Mouse (Mus musculus): ENCODE data around the gene Troap. TPM values are rescaled to one million over a fixed set of nuclear protein-coding genes. Genes with fewer than 3 reads are reported as not detected.

Troap gene
- polyA plus RNA-seq, 1 experiment from 2014 or later, result 26.8 TPM

DNA sequence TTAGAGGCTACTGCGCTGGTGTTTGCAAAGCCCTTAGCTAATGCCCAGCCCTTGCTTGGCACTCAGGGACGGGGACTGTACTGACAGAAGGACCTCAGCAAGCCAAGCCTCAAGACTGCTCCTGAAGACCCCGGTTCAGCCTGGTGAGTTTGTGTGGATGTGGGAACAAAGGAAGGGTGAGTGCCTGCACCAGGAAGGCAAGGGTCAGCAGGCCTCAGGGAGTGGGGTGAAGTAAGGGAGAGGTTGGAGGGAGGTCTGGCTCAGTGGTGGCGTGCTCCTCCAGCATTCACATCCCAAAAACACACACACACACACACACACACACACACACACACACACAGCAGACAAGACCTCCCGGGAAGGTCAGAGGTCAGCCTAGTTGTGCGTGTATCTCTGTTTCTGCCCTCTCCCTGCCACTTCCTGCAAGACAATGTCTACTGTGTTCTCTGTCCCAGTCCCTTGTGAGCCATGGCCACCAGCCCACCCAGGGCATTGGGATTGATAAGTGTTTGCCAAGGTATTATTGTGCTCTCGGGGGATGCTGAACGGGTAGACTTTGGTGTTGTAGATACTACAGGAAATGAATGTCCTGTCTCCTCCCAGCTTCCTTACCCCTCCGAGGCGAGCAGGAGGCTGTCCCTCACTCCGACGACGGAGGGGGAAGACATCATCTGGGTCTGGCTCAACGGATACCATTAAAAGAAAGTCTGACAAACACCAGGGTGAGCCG lies 4.0 kb downstream of the Troap start:
- H3K4me1 ChIP-seq (replicated peaks), result peaks cover 22% of the 10 kb centered on the region
- no peak overlapping the region for H3K4me2 ChIP-seq
- no peak overlapping the region for H3K4me3 ChIP-seq
- no peak overlapping the region for H3K9ac ChIP-seq
- no peak overlapping the region for H3K27ac ChIP-seq
- no peaks in the 10 kb centered on the region for H3K27me3 ChIP-seq
- H3K36me3 ChIP-seq, result peaks cover 29% of the 10 kb centered on the region; the same call in 1 of the 2 replicates
- 68% methylated on average over 15 of the region's 15 CpGs for WGBS
- no peaks in the 10 kb centered on the region for H3K9me3 ChIP-seq (replicated peaks)
- ATAC-seq (replicated peaks; ENCODE audit: insufficient number of reproducible peaks, insufficient read depth, low FRiP score, low read depth), result no peak

DNA sequence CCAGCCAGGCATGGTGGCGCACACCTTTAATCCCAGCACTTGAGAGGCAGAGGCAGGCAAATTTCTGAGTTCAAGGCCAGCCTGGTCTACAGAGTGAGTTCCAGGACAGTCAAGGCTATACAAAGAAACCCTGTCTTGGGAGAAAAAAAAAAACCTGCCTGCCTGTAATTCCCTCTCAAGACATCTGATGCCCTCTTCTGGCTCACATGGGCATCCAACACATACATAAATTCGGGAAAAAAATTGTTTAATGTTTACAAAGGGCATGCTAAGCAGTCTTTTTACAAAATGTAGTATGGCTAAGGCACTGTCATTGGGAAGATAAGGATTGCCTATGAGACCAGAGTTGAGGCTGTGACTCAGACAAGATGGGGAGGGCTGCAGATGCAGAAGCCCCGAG lies 5.4 kb downstream of the Troap start:
- no peak overlapping the region for H3K4me2 ChIP-seq
- no peak overlapping the region for H3K27ac ChIP-seq
- H3K9me3 ChIP-seq (replicated peaks), result no peaks in the 10 kb centered on the region
- ATAC-seq (replicated peaks; ENCODE audit: insufficient number of reproducible peaks, insufficient read depth, low FRiP score, low read depth), result no peak
- H3K4me3 ChIP-seq, result no peak overlapping the region
- peaks cover 29% of the 10 kb centered on the region; the same call in 1 of the 2 replicates for H3K36me3 ChIP-seq
- H3K27me3 ChIP-seq, result peaks cover 13% of the 10 kb centered on the region
- WGBS, result 70% methylated on average over 3 of the region's 3 CpGs
- H3K4me1 ChIP-seq (replicated peaks), result peaks cover 28% of the 10 kb centered on the region
- H3K9ac ChIP-seq, result no peak overlapping the region

DNA sequence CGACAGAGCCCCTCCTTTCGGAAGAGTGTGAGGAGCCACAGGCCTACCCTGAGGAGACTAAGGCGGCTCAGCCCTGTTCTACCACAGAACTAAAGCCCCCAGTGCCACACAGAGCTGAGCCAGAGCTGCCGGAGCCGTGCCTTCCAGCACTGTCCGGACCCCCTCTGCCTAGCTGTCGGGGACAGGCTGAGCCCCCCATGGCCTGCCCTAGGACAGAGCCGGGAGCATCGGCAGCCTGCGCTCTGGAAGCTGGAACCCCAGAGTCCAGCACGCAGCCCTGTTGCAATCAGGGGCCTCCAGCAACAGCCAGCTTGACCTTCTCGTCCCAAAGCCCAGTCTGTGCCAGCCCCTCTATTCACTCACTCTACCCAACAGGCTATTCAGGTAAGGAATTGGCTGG lies 7.9 kb downstream of the Troap start:
- Histone ChIP-seq H3K36me3 (peaks cover 29% of the 10 kb centered on the region; the same call in 1 of the 2 replicates), H3K4me1 (replicated peaks) (peaks cover 18% of the 10 kb centered on the region), H3K9ac (no peak overlapping the region), H3K4me2 (no peak overlapping the region), H3K9me3 (replicated peaks) (no peaks in the 10 kb centered on the region), H3K4me3 (no peak overlapping the region), H3K27ac (no peak overlapping the region), H3K27me3 (peaks cover 38% of the 10 kb centered on the region)
- ATAC-seq (replicated peaks; ENCODE audit: insufficient number of reproducible peaks, insufficient read depth, low FRiP score, low read depth), result no peak
- WGBS, result 94% methylated on average over 12 of the region's 12 CpGs

DNA sequence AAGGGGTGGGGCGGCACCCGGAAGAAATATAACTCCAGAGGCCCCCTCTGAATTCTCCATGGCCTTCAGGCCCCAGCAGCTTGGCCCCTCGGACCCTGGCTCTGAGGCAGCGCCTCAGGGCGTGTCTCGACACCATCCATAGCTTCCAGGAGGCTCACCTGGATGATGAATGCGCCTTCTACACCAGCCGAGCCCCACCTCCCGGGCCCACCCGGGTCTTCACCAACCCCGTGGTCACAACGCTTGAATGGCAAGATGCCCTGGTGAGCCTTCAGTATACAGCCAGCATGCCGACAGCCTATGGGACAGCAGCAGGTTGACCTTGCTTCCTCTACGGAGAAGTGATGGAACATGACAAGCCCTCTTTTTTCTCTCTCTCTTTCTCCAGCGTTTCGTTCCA lies 8.5 kb downstream of the Troap start:
- Histone ChIP-seq H3K4me1 (replicated peaks) (peaks cover 23% of the 10 kb centered on the region), H3K9ac (no peak overlapping the region), H3K27me3 (peaks cover 44% of the 10 kb centered on the region), H3K4me3 (no peak overlapping the region), H3K9me3 (replicated peaks) (no peaks in the 10 kb centered on the region), H3K4me2 (no peak overlapping the region), H3K27ac (no peak overlapping the region), H3K36me3 (peaks cover 24% of the 10 kb centered on the region; the same call in 1 of the 2 replicates)
- no peak for ATAC-seq (replicated peaks; ENCODE audit: insufficient number of reproducible peaks, insufficient read depth, low FRiP score, low read depth)
- 87% methylated on average over 16 of the region's 16 CpGs for WGBS

DNA sequence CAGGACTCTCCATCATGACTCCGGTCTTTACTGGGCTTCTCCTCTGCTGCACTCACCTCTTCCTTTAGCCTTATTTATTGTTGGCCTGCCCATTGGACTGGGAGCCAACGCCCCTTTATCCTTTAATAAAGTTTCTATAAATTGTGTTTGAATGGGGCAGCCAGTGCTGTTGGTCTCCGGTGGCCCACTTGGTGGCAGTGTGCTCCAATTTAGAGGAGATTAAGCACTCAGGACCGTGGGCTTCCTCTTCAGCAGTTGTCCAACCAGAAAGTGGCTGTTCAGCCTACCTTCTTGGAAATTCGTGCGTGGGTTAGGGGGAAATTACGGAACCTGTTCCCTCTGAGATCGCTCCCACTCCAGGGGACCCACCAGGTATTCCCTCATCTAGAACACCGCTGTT lies 8.9 kb downstream of the Troap start:
- WGBS, result 72% methylated on average over 9 of the region's 9 CpGs
- Histone ChIP-seq H3K27me3 (peaks cover 48% of the 10 kb centered on the region), H3K9me3 (replicated peaks) (no peaks in the 10 kb centered on the region), H3K4me2 (no peak overlapping the region), H3K4me3 (no peak overlapping the region), H3K36me3 (peaks cover 24% of the 10 kb centered on the region; the same call in 1 of the 2 replicates), H3K4me1 (replicated peaks) (peaks cover 24% of the 10 kb centered on the region), H3K27ac (no peak overlapping the region), H3K9ac (no peak overlapping the region)
- ATAC-seq (replicated peaks; ENCODE audit: insufficient number of reproducible peaks, insufficient read depth, low FRiP score, low read depth), result no peak

DNA sequence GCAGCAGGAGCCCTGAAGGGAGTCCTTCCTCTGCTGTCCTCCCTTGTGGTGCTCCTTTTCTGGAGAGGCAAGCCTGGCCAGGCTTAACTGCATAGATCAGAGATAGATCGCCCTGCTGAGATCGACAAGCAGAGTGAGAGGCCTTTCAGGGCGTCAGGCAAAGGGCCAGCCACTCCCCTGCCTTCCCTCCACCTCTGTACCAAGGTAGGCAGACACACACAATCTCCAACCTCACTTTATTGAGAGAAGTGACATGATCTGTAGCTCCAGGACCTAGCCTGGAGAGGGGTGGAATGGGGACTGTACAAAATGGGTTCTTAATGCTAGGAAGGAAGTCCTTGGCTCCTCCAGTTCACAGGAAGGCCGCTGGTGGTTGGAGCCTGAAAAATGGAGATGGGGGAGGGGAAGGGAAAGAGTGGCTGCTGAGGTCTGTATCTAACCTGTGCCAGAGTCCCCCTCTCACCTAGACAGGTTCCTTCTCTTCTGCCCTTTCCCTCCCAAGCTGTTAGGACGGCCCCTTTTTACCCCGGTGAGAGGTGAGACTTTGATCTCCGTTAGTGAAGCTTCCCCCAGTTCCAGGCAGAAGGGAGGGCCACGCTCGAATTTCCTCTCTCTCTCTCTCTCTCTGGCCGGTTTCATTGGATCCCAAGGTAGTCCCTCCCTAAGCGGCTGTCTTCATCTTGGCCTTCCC lies 9.6 kb downstream of the Troap start:
- ATAC-seq (replicated peaks; ENCODE audit: insufficient number of reproducible peaks, insufficient read depth, low FRiP score, low read depth), result no peak
- WGBS, result 18% methylated on average over 11 of the region's 11 CpGs
- no peak overlapping the region for H3K9ac ChIP-seq
- peak overlapping the region; percentile 23; the same call in 1 of the 2 replicates for H3K4me2 ChIP-seq
- H3K27me3 ChIP-seq, result peaks cover 55% of the 10 kb centered on the region
- H3K4me3 ChIP-seq, result 0 out of 2 replicates have a peak overlapping the region, but pooled peaks have one; percentile 7
- peaks cover 27% of the 10 kb centered on the region for H3K4me1 ChIP-seq (replicated peaks)
- no peak overlapping the region for H3K27ac ChIP-seq
- H3K9me3 ChIP-seq (replicated peaks), result no peaks in the 10 kb centered on the region
- H3K36me3 ChIP-seq, result peaks cover 22% of the 10 kb centered on the region; the same call in 1 of the 2 replicates

DNA sequence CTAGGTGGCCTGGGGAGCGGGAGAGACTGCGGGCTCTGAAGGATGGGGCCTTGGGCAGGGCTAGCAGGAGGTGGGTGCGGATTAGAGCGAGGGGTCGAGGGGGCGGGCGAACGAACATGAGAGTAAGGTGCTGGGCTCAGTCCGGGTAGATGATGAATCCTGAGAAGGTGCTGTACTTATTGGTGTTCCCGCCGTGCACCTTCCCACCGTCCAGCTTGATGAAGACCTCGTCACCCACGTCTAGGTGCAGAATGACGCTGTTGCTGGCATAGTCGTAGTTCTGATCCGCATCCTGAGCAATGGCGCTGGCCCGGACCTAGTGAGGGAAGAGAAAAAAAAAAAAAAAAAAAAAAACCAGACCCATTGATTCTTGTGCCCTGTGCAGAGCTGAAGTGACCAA lies 10.2 kb downstream of the Troap start:
- peaks cover 29% of the 10 kb centered on the region for H3K4me1 ChIP-seq (replicated peaks)
- WGBS, result 16% methylated on average over 19 of the region's 19 CpGs
- 0 out of 2 replicates have a peak overlapping the region, but pooled peaks have one; percentile 7 for H3K4me3 ChIP-seq

DNA sequence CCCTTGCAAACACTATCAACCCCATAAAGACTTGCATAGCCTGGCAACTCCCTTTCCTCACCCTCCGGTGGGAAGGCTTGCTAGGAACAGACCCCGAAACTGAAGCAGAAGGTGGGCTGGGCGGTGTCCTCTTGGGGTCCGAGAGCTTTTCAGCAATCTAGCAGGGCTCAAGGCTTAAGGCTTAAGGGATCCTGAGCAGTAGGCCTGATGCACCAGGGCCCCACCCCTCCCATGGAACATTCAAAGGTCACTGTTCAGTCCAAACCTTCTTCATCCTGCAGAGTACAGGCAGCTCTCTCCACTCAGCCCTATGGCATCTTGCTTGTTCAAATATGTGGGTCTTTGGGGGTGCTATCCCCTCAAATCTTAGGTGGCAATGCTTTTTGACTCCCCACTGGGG lies 11.6 kb downstream of the Troap start:
- peaks cover 14% of the 10 kb centered on the region; the same call in 1 of the 2 replicates for H3K36me3 ChIP-seq
- H3K4me3 ChIP-seq, result no peak overlapping the region
- ATAC-seq (replicated peaks; ENCODE audit: insufficient number of reproducible peaks, insufficient read depth, low FRiP score, low read depth), result no peak
- H3K9ac ChIP-seq, result no peak overlapping the region
- H3K4me2 ChIP-seq, result no peak overlapping the region
- no peak overlapping the region for H3K27ac ChIP-seq
- H3K9me3 ChIP-seq (replicated peaks), result no peaks in the 10 kb centered on the region
- H3K4me1 ChIP-seq (replicated peaks), result peaks cover 29% of the 10 kb centered on the region
- H3K27me3 ChIP-seq, result peaks cover 74% of the 10 kb centered on the region
- 81% methylated on average over 4 of the region's 4 CpGs for WGBS

More for the DNA sequence above, 10.2 kb downstream of the Troap start:
- H3K27ac ChIP-seq, result no peak overlapping the region
- 0 out of 2 replicates have a peak overlapping the region, but pooled peaks have one; percentile 8 for H3K4me2 ChIP-seq
- H3K36me3 ChIP-seq, result peaks cover 22% of the 10 kb centered on the region; the same call in 1 of the 2 replicates
- H3K9ac ChIP-seq, result no peak overlapping the region
- H3K27me3 ChIP-seq, result peaks cover 61% of the 10 kb centered on the region
- ATAC-seq (replicated peaks; ENCODE audit: insufficient number of reproducible peaks, insufficient read depth, low FRiP score, low read depth), result no peak
- no peaks in the 10 kb centered on the region for H3K9me3 ChIP-seq (replicated peaks)

DNA sequence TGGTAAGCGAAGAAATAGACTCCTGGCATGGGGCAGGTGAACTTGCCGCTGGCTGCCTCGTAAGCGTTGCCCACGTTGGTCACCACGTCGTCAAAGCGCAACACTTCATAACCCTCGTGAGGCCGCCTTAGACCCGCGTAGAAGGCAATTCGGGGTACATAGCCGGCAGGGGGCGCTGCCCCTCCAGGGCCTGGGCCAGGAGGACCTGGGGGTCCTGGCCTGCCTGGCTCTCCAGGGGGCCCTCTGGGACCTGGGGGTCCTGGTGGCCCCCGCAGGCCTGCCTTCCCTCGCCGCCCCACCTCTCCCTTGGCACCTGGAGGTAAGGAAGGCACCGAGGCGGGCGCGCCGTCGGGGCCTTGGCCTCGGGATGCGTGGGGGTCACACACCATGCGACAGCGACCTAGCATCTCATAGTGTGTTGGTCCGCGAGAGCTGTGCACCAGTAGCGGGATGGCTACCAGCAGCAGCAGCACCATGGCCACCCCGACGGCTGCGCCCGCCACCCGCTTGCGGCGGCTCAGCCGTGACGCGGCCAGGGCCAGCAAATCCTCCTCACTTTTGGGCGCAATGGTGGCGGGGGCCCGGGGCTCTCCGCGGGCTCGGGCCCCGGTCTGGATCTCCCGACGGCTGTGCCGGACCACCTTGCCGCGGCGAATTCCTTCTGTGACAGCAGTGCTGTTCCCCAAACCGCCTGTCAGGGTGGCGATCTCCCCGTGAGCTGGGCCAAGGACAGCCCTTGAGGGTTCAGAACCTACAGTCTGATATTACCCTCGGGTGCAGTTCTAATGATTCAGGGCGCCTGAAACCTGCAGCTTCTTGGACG lies 13.1 kb downstream of the Troap start, which contains the start of gene C1ql4:
TSS of gene C1ql4 (minus strand) at position 565 of the 823 bp plus-strand sequence.
- WGBS, result 9% methylated on average over 60 of the region's 60 CpGs
- Histone ChIP-seq H3K4me1 (replicated peaks) (peaks cover 29% of the 10 kb centered on the region), H3K36me3 (peaks cover 4% of the 10 kb centered on the region; the same call in 1 of the 2 replicates), H3K9me3 (replicated peaks) (no peaks in the 10 kb centered on the region), H3K27ac (no peak within 1 kb of the TSS), H3K4me3 (peak within 1 kb of the TSS; percentile 34), H3K9ac (peak within 1 kb of the TSS; percentile 20), H3K27me3 (peaks cover 89% of the 10 kb centered on the region), H3K4me2 (peak within 1 kb of the TSS; percentile 58)
- ATAC-seq (replicated peaks; ENCODE audit: insufficient number of reproducible peaks, insufficient read depth, low FRiP score, low read depth), result no peak

DNA sequence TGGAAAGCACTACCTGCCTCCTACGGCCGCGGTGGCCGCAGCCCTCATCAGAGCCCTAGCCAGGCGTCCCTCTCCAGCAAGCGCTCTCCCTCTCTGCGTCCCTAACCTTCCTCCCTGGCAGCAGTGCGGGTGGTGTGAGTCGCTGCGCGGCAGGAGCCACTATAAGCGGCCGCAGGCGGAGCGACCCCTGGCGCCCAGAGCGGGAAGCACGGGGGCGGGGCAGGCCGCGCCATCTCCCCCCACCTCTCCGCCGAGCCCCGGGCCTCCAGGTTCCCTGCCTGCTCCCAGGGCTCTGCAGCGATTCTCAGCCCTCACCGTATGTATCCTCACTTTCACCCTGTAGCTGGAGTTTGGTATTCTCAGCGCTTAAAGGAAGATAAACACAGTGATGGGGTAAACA lies 13.9 kb downstream of the Troap start:
- no peaks in the 10 kb centered on the region for H3K9me3 ChIP-seq (replicated peaks)
- H3K36me3 ChIP-seq, result no peaks in the 10 kb centered on the region
- H3K27me3 ChIP-seq, result peaks cover 97% of the 10 kb centered on the region
- peak; percentile 78 for ATAC-seq (replicated peaks; ENCODE audit: insufficient number of reproducible peaks, insufficient read depth, low FRiP score, low read depth)
- H3K27ac ChIP-seq, result no peak overlapping the region
- H3K4me2 ChIP-seq, result peak overlapping the region; percentile 58
- H3K9ac ChIP-seq, result peak overlapping the region; percentile 20
- WGBS, result under 1% methylated on average over 27 of the region's 27 CpGs
- H3K4me1 ChIP-seq (replicated peaks), result peaks cover 34% of the 10 kb centered on the region
- peak overlapping the region; percentile 34 for H3K4me3 ChIP-seq

DNA sequence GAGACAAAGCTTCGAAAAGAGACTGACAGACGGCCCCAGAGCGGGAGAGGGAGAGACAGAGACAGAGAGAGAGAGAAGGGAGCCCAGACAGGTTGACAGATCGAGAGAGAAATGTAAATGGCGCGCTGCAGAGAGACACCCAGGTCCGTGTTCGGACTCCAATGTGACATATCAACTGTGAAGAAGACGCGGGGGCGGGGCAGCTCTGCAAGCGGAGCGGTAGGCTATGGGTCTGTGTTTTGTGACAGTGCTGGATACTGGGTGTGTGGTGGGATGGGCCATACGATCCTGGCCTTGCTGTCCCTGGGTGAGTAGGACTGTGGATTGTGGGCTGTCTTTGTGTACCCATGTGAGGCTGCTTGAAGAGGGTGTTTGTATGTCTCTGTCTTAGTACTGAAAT lies 14.7 kb downstream of the Troap start:
- Histone ChIP-seq H3K4me2 (peak overlapping the region; percentile 58), H3K4me3 (peak overlapping the region; percentile 34; the same call in 1 of the 2 replicates), H3K9me3 (replicated peaks) (no peaks in the 10 kb centered on the region), H3K27me3 (peaks cover 99% of the 10 kb centered on the region), H3K27ac (no peak overlapping the region), H3K4me1 (replicated peaks) (peaks cover 36% of the 10 kb centered on the region), H3K36me3 (no peaks in the 10 kb centered on the region), H3K9ac (no peak overlapping the region)
- ATAC-seq (replicated peaks; ENCODE audit: insufficient number of reproducible peaks, insufficient read depth, low FRiP score, low read depth), result no peak
- 15% methylated on average over 14 of the region's 14 CpGs for WGBS
